Mouse (Mus musculus): Measurements from ENCODE around the gene Exoc6.

Gene Exoc6

GRCm38 (mm10) chr19:37690716-37691115, 140.5 kb downstream of the Exoc6 start:
- no peak for DNase-seq (ENCODE audit: low spot score)

GRCm38 (mm10) chr19:37692879-37693278, 142.7 kb downstream of the Exoc6 start:
- no peak for DNase-seq (ENCODE audit: low spot score)

GRCm38 (mm10) chr19:37695146-37695545, 144.9 kb downstream of the Exoc6 start:
- no peak for DNase-seq (ENCODE audit: low spot score)

- no peak for DNase-seq (ENCODE audit: low spot score)
Observed at GRCm38 (mm10) chr19:37695762-37696602, 145.8 kb downstream of the Exoc6 start.

- no peak for DNase-seq (ENCODE audit: low spot score)
Observed at GRCm38 (mm10) chr19:37696603-37697334, 146.6 kb downstream of the Exoc6 start.

- no peak for DNase-seq (ENCODE audit: low spot score)
Observed at GRCm38 (mm10) chr19:37697335-37697636, 147.1 kb downstream of the Exoc6 start.

GRCm38 (mm10) chr19:37697651-37698272, 147.5 kb downstream of the Exoc6 start, which contains the start of gene Cyp26a1:
TSS of gene Cyp26a1 (plus strand) at chr19:37697798.
- DNase-seq (ENCODE audit: low spot score) = no peak

GRCm38 (mm10) chr19:37698273-37699160, 148.3 kb downstream of the Exoc6 start:
- DNase-seq (ENCODE audit: low spot score) = no peak

- no peak for DNase-seq (ENCODE audit: low spot score)
Observed at GRCm38 (mm10) chr19:37699711-37700110, 149.5 kb downstream of the Exoc6 start.

- DNase-seq (ENCODE audit: low spot score) = peak; percentile 30
Observed at GRCm38 (mm10) chr19:37702377-37703076, 152.3 kb downstream of the Exoc6 start.

- DNase-seq (ENCODE audit: low spot score) = peak; percentile 37
Observed at GRCm38 (mm10) chr19:37703902-37704509, 153.8 kb downstream of the Exoc6 start.

- DNase-seq (ENCODE audit: low spot score) = no peak
Observed at GRCm38 (mm10) chr19:37705722-37706121, 155.5 kb downstream of the Exoc6 start.

GRCm38 (mm10) chr19:37714681-37715080, 164.5 kb downstream of the Exoc6 start:
- DNase-seq (ENCODE audit: low spot score) = no peak

- DNase-seq (ENCODE audit: low spot score) = no peak
Observed at GRCm38 (mm10) chr19:37715980-37716379, 165.8 kb downstream of the Exoc6 start.

GRCm38 (mm10) chr19:37716524-37717175, 166.4 kb downstream of the Exoc6 start:
- DNase-seq (ENCODE audit: low spot score) = no peak

- DNase-seq (ENCODE audit: low spot score) = no peak
Observed at GRCm38 (mm10) chr19:37719166-37719565, 168.9 kb downstream of the Exoc6 start.

- no peak for DNase-seq (ENCODE audit: low spot score)
Observed at GRCm38 (mm10) chr19:37724591-37724990, 174.4 kb downstream of the Exoc6 start.

GRCm38 (mm10) chr19:37726585-37726984, 176.4 kb downstream of the Exoc6 start:
- DNase-seq (ENCODE audit: low spot score) = no peak

- DNase-seq (ENCODE audit: low spot score) = no peak
Observed at GRCm38 (mm10) chr19:37727366-37727765, 177.1 kb downstream of the Exoc6 start.

Measured in yolk sac, embryonic 10.5 days (tissue).